Mouse (Mus musculus): ENCODE measurements at regions not wholly inside any gene's neighbourhood (a gene's known extent, or its start where the extent isn't known, plus 50 kb on each side); places are given as distances from the start of the nearest gene placed in this dataset.

DNA sequence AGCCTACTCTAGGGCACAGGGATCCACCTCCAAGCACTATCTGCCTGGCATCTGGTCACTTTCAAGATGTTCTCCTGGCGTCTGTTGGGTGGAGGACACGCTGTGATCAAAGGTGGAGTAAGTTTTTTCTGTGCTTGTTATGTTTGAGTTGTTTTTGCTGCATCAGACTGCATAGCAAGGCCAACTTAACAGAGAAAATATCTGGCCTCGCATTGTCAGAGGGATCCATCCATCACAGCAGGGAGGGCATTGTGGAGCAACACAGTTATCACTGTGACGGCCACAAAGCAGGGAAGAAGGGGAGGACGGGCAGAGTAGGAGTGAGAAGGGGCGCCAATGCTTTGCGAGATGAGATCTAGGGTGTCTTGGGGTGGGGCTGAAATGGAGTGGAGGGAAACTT, 74.7 kb upstream of the Cacna2d3 start:
- TF ChIP-seq CTCF (IDR thresholded peaks at IDR 0.05; ENCODE audit: low read depth, low read length), result no peak
- no peak for TF ChIP-seq TAL1 (conservative IDR thresholded peaks at IDR 0.05; ENCODE audit: low read depth, low read length)
- TF ChIP-seq GATA1 (IDR thresholded peaks at IDR 0.05; ENCODE audit: borderline replicate concordance, low read length), result no peak

Data from G1E (cell line).